Mouse (Mus musculus) liver, embryonic 11.5 days (tissue): ENCODE data around the gene Sele. TPM values are rescaled to one million over a fixed set of nuclear protein-coding genes. Genes with fewer than 3 reads are reported as not detected.
"Not testable (repeated sequence)": the region's sequence is repeated elsewhere in the genome, so short reads cannot be mapped to it uniquely, and the experiment has no call there.

Experiments
- ATAC-seq: fragments of 200-750 bp; cut with Nextera tagmentation; replicated peaks from 2 replicates; pipeline ENCODE4 v1.8.0; 2017; ENCODE audit warnings: moderate number of reproducible peaks, mild to moderate bottlenecking, moderate TSS enrichment, moderate library complexity; ENCODE audit not compliant: low FRiP score
- DNase-seq: peaks from one replicate; pipeline ENCODE4 v3.0.0-alpha.2; 2017; ENCODE audit warnings: low spot score
- H3K27ac ChIP-seq: fragments of 300-500 bp; sonication (generic); 2 replicates; pipeline ENCODE4 v1.5.1; 2014; ENCODE audit warnings: mild to moderate bottlenecking, low read depth, low read length, control low read depth
- H3K27me3 ChIP-seq: fragments of 300-500 bp; sonication (generic); replicated peaks from 2 replicates; pipeline ENCODE4 v1.6.1; 2014; ENCODE audit warnings: low read length, mixed read lengths; ENCODE audit not compliant: control insufficient read depth, insufficient read depth
- H3K36me3 ChIP-seq: fragments of 300-500 bp; sonication (generic); 2 replicates; pipeline ENCODE4 v1.6.1; 2014; ENCODE audit warnings: mild to moderate bottlenecking, low read length, moderate library complexity, mixed read lengths; ENCODE audit not compliant: control insufficient read depth, insufficient read depth
- H3K4me1 ChIP-seq: fragments of 300-500 bp; sonication (generic); replicated peaks from 2 replicates; pipeline ENCODE4 v1.6.1; 2014; ENCODE audit warnings: low read length, mixed read lengths; ENCODE audit not compliant: control insufficient read depth, insufficient read depth
- H3K4me2 ChIP-seq: fragments of 300-500 bp; sonication (generic); 2 replicates; pipeline ENCODE4 v1.6.1; 2014; ENCODE audit warnings: mild to moderate bottlenecking, control low read depth, moderate library complexity
- H3K4me3 ChIP-seq: fragments of 300-500 bp; sonication (generic); 2 replicates; pipeline ENCODE4 v1.5.1; 2014; ENCODE audit warnings: low read depth, low read length, control low read depth
- H3K9ac ChIP-seq: fragments of 300-500 bp; sonication (generic); 2 replicates; pipeline ENCODE4 v1.6.1; 2014; ENCODE audit warnings: low read depth, low read length, control low read depth
- H3K9me3 ChIP-seq: fragments of 300-500 bp; sonication (generic); 2 replicates; pipeline ENCODE4 v1.6.1; 2016; ENCODE audit warnings: low read length, inconsistent platforms, mixed read lengths; ENCODE audit not compliant: control insufficient read depth
- WGBS: fragments of 180-500 bp; shearing (Covaris S2); extraction: QIAGEN DNeasy Blood & Tissue Kit; methylation state at CpG from one replicate; pipeline ENCODE4 v1.1.7; 2014; 5-methylcytosine and 5-hydroxymethylcytosine counted together
- polyA plus RNA-seq: library from polyadenylated mRNA; unstranded; fragments of >200 nt; fragmentation: Nextera tagmentation; extraction: Ambion mirVana; gene quantifications from 2 replicates; pipeline ENCODE4 v1.2.1, GENCODE M21; 2014

Sele gene
- polyA plus RNA-seq, result 0.10 TPM in 1 of 2 replicates, not detected in the other

DNA sequence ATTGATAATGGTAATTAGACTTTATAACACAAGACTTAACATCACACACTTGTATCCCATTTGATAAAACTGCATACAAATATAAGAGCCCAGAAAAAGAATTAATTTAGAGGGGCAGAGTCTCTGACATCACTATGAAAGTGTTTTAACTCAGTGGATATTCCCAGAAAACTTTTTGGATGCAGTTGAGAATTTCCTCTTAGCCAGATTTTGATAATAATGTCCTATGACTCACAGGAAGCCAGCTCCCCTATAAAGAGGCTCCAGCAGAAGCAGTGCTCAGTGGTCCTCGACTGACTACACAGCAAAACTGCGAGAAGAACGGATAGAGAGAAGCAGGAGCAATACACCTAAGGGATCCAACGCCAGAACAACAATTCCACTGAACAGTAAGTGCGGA is at the start of gene Sele:
Gene Sele, plus strand, starts transcription at position 301 of the 400 bp plus-strand sequence.
- H3K27me3 ChIP-seq, result no peaks in the 10 kb centered on the region
- no peak within 1 kb of the TSS for H3K9ac ChIP-seq
- DNase-seq (no peak), ATAC-seq (no peak)
- no peak within 1 kb of the TSS for H3K27ac ChIP-seq
- no peaks in the 10 kb centered on the region for H3K4me1 ChIP-seq
- H3K4me2 ChIP-seq, result no peak within 1 kb of the TSS
- no peaks in the 10 kb centered on the region for H3K36me3 ChIP-seq
- no peak within 1 kb of the TSS for H3K4me3 ChIP-seq
- WGBS, result 71% methylated on average over 5 of the region's 5 CpGs
- no peaks in the 10 kb centered on the region for H3K9me3 ChIP-seq

DNA sequence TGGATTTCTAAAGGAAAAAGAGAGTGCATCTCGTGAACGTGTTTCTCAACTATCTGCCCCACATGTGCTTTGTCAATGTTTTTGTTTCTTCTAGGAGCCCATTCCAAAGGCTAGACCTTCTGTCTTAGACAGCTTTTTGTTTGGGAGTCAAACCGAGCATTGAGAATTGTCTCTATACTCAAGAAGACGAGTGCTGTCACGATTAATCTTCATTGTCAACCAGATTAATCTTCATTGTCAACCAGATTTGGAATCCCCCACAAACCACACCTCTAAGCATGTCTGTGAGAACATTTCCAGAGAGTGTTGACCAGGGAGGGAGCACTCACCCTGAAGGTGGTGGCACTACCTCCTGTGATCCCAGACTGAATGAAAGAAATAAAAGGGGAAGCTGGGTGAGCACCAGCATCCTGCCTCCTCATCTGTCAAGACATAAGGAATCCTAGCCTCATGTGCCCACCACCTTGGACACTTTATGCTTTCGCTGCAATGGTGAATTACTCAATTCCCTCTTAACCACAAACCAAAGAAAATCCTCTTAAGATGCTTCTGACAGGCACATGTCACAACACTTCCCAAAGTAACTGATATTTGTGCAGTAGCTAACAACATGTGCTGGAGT is 46.1 kb upstream of the Sele start:
- Histone ChIP-seq H3K4me1 (no peaks in the 10 kb centered on the region), H3K27ac (no peak overlapping the region), H3K9me3 (no peaks in the 10 kb centered on the region), H3K27me3 (no peaks in the 10 kb centered on the region), H3K36me3 (no peaks in the 10 kb centered on the region), H3K4me3 (no peak overlapping the region), H3K4me2 (no peak overlapping the region), H3K9ac (no peak overlapping the region)
- WGBS, result 62% methylated on average over 6 of the region's 6 CpGs
- DNase-seq (no peak), ATAC-seq (no peak)

DNA sequence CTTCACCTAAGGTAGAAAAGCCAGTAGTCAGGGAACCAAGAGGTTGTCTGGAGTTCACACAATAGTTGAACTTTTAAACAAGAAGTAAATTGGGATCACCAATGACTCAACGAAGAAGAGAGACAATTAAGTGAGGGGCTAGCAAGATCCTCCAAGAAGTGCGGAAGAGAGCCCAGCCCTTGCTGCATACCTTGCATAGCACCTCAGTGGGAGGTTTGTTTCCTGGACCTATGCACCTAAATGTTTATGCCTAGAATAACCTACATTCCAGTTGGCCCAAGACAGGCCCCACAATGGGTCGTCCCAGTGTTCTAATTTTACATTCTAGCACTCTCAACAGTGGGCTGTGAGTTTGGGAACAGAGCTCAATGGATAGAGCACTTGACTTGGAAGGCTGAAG is 43.7 kb upstream of the Sele start:
- Histone ChIP-seq H3K9me3 (no peaks in the 10 kb centered on the region), H3K4me2 (no peak overlapping the region), H3K4me3 (no peak overlapping the region), H3K27ac (no peak overlapping the region), H3K27me3 (no peaks in the 10 kb centered on the region), H3K4me1 (no peaks in the 10 kb centered on the region), H3K36me3 (no peaks in the 10 kb centered on the region), H3K9ac (no peak overlapping the region)
- DNase-seq (no peak), ATAC-seq (no peak)
- 66% methylated on average over 3 of the region's 3 CpGs for WGBS

DNA sequence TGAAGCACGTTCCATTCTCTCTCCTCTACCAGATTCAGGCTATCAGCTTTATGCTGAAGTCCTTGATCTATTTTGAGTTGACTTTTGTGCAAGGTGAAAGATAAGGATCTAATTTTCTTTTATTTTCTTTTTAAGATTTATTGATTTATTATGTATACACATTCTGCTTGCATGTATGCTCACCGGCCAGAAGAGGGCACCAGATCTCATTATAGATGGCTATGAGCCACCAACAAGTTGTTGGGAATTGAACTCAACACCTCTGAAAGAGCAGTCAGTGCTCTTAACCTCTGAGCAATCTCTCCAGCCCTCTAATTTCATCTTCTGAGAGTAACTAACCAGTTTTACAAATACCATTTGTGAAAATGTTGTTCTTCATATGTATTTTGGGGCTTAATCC is 38.8 kb upstream of the Sele start:
- Histone ChIP-seq H3K27ac (no peak overlapping the region), H3K9ac (no peak overlapping the region), H3K36me3 (no peaks in the 10 kb centered on the region), H3K4me3 (no peak overlapping the region), H3K4me1 (no peaks in the 10 kb centered on the region), H3K27me3 (no peaks in the 10 kb centered on the region), H3K9me3 (no peaks in the 10 kb centered on the region), H3K4me2 (no peak overlapping the region)
- ATAC-seq (no peak), DNase-seq (no peak)
- WGBS, result 36% methylated on average over 2 of the region's 2 CpGs

DNA sequence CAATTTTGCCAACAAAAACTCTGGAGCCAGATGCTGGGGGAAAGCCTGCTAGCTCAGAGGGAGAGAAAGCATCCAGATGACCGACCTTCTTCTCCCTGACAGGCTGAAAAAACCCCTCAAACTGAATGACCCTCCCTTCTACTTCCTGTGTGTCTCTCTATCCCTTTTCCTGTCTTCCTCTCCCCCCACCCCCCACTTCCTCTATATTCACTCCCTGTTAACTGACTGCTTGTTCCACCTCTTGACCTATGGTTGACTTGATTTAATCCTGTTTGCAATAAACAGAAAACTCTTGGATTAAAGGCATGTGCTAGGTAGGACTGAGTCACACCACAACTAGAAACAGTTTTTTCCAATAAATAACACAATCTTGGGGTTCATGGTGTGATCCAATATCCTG is 33.4 kb upstream of the Sele start:
- no peaks in the 10 kb centered on the region for H3K4me1 ChIP-seq
- H3K4me2 ChIP-seq, result no peak overlapping the region
- no peak overlapping the region for H3K9ac ChIP-seq
- DNase-seq (no peak), ATAC-seq (no peak)
- 40% methylated on average over 1 of the region's 1 CpGs for WGBS
- H3K36me3 ChIP-seq, result no peaks in the 10 kb centered on the region
- H3K4me3 ChIP-seq, result no peak overlapping the region
- no peaks in the 10 kb centered on the region for H3K9me3 ChIP-seq
- H3K27me3 ChIP-seq, result no peaks in the 10 kb centered on the region
- H3K27ac ChIP-seq, result no peak overlapping the region

DNA sequence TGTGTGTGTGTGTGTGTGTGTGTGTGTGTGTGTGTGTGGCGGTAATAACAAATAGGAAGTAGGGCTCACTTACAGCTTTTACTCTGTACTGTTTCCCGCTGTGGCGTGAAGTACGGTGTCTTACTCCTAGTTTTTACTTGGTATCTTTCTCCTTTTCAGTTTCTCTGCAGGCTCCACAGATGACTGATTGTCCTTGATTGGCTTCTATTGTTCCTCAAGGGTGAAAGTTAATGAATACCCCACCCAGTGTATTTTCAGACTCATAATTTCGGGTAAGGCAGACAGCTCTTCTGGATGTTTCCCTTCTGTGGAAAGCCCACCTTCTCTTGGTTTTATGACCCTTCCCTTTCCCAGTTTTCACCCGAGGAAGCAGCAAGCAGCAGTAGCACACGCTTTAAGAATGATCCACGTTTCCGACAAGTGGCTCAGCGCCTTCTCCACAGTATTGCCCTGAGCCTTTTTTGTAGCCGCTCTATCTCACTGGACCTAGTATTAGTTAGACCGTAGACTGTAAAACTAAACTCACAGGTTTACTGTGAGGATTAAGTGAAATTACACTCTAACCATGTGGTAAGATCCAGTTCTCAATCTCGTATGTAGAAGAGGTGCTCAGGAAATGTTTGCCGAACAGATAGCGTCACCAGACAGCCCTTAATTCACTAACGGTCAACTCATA is 29.7 kb upstream of the Sele start:
- H3K9me3 ChIP-seq, result no peaks in the 10 kb centered on the region
- H3K9ac ChIP-seq, result no peak overlapping the region
- ATAC-seq, result no peak
- H3K27me3 ChIP-seq, result no peaks in the 10 kb centered on the region
- no peak for DNase-seq
- H3K27ac ChIP-seq, result no peak overlapping the region
- no peak overlapping the region for H3K4me2 ChIP-seq
- no peaks in the 10 kb centered on the region for H3K36me3 ChIP-seq
- no peaks in the 10 kb centered on the region for H3K4me1 ChIP-seq
- 82% methylated on average over 16 of the region's 16 CpGs for WGBS
- no peak overlapping the region for H3K4me3 ChIP-seq

DNA sequence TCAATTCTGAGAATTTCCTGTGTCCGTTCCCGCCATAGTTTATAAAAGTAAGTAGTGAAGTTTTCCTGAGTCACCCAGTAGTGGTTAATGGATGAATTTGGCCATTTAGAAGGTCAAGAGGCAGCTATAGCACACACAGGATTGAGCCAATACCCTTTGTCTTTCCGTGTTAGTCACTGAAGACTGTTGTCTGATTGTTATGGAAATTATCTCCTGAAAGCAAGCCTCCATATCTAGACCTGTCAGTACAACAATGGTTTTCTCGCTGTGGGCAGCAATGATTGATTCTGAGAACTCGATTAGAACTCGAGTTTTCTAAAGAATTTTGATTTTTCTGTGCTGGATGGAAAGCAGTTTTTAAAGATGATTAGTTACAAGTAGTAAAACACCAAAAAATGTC is 28.2 kb upstream of the Sele start:
- no peak overlapping the region for H3K4me2 ChIP-seq
- ATAC-seq (no peak), DNase-seq (no peak)
- H3K36me3 ChIP-seq, result no peaks in the 10 kb centered on the region
- H3K27ac ChIP-seq, result no peak overlapping the region
- H3K27me3 ChIP-seq, result no peaks in the 10 kb centered on the region
- no peak overlapping the region for H3K9ac ChIP-seq
- no peaks in the 10 kb centered on the region for H3K4me1 ChIP-seq
- H3K4me3 ChIP-seq, result no peak overlapping the region
- WGBS, result 58% methylated on average over 6 of the region's 6 CpGs
- no peaks in the 10 kb centered on the region for H3K9me3 ChIP-seq

DNA sequence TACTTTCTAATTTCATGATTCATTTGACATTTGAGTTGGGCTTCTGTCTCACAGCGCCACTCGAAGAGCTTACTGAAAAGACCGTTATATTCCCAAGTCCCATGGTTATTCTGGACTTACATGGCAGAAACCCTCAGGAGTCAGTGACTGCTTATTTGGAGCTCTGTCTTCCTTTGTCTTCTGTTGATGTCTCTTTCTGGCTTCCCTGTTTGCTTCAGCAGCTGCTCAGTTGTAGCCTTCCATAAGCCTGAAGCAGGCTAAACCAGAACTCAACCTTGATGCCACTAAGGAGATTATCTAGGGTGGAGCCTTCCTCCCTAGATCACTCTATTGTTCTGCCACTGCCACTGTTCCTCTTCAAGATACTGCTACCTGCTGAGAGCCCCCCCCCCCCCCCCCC is 27.3 kb upstream of the Sele start:
- ATAC-seq, H3K27me3 ChIP-seq, H3K4me2 ChIP-seq, H3K4me1 ChIP-seq, H3K4me3 ChIP-seq, H3K9ac ChIP-seq, H3K36me3 ChIP-seq, H3K27ac ChIP-seq, DNase-seq, H3K9me3 ChIP-seq: not testable (repeated sequence)
- WGBS, result 97% methylated on average over 3 of the region's 3 CpGs

DNA sequence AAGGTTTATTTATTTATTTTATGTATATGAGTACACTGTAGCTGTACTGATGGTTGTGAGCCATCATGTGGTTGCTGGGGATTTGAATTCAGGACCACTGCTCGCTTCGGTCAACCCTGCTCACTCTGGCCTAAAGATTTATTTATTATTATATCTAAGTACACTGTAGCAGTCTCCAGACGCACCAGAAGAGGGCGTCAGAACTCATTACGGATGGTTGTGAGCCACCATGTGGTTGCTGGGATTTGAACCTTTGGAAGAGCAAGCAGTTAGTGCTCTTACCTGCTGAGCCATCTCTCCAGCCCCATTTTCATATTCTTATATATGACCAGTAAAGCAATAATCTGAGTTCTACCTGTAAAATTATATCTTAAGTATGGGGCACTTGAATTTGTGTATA is 25.9 kb upstream of the Sele start:
- WGBS, result 74% methylated on average over 5 of the region's 5 CpGs
- H3K9ac ChIP-seq, H3K9me3 ChIP-seq, H3K4me3 ChIP-seq, DNase-seq, H3K36me3 ChIP-seq, H3K27me3 ChIP-seq, H3K27ac ChIP-seq, ATAC-seq, H3K4me2 ChIP-seq, H3K4me1 ChIP-seq: not testable (repeated sequence)
